Mouse (Mus musculus) G1E (cell line): ENCODE results near the gene H2-Eb2. TPM values are rescaled to one million over a fixed set of nuclear protein-coding genes. Genes with fewer than 3 reads are reported as not detected.

ENCODE experiments used
- ATAC-seq: 2 replicates; pipeline ENCODE4 v1.8.0; 2016; ENCODE audit warnings: mild to moderate bottlenecking; ENCODE audit not compliant: insufficient number of reproducible peaks, poor library complexity, low FRiP score, severe bottlenecking; ENCODE audit errors: extremely low read depth
- DNase-seq: peaks from one replicate; pipeline ENCODE4 v3.0.0; 2012; ENCODE audit warnings: low spot score
- H3K27me3 ChIP-seq: 2 replicates; pipeline ENCODE4 v1.6.1; 2012; ENCODE audit warnings: mild to moderate bottlenecking, low read length, inconsistent platforms; ENCODE audit not compliant: insufficient read depth
- H3K36me3 ChIP-seq: replicated peaks from 2 replicates; pipeline ENCODE3; 2012; ENCODE audit warnings: mild to moderate bottlenecking, inconsistent platforms
- H3K4me1 ChIP-seq: 2 replicates; pipeline ENCODE4 v1.6.1; 2012; ENCODE audit warnings: low read depth, low read length, inconsistent platforms, mixed read lengths; ENCODE audit not compliant: insufficient read depth
- H3K4me3 ChIP-seq: 2 replicates; pipeline ENCODE4 v1.5.1; 2012; ENCODE audit warnings: low read depth, mild to moderate bottlenecking, inconsistent platforms, low read length, moderate library complexity, mixed read lengths
- H3K9me3 ChIP-seq: replicated peaks from 2 replicates; pipeline ENCODE4 v1.6.1; 2012; ENCODE audit warnings: inconsistent platforms
- CTCF ChIP-seq: IDR thresholded peaks from 2 replicates; pipeline ENCODE4 v1.5.1; 2012; ENCODE audit warnings: low read depth, low read length, inconsistent platforms, mixed read lengths
- GATA1 ChIP-seq: IDR thresholded peaks from 2 replicates; pipeline ENCODE4 v1.6.1; 2012; ENCODE audit warnings: borderline replicate concordance, low read length, inconsistent platforms, mixed read lengths
- GATA2 ChIP-seq: IDR thresholded peaks from 2 replicates; pipeline ENCODE4 v1.6.1; 2012; ENCODE audit warnings: low read depth, low read length, inconsistent platforms, borderline replicate concordance
- POLR2AphosphoS5 ChIP-seq: IDR thresholded peaks from 2 replicates; pipeline ENCODE4 v1.6.1; 2012; ENCODE audit warnings: low read depth, low read length, inconsistent platforms; ENCODE audit not compliant: insufficient replicate concordance
- TAL1 ChIP-seq: conservative IDR thresholded peaks from 2 replicates; pipeline ENCODE4 v1.6.1; 2012; ENCODE audit warnings: low read depth, low read length, inconsistent platforms, mixed read lengths
- polyA plus RNA-seq: library from polyadenylated mRNA; stranded (reverse); fragments of >175 nt; gene quantifications from 2 replicates; pipeline ENCODE4 v1.2.3, GENCODE M21; 2012
- total RNA-seq, 2 experiments: library from RNA; stranded (forward) in 1 of 2; stranded (reverse) in 1 of 2; fragments of 200-1000 nt in 1 of 2; fragments of >200 nt in 1 of 2; fragmentation: Nextera tagmentation in 1 of 2; gene quantifications; 2 replicates each; pipeline ENCODE4 v1.2.3; 2014 to 2017

H2-Eb2 gene
- total and polyA plus RNA-seq, 3 experiments = 0.05 TPM; not detected in 2

DNA sequence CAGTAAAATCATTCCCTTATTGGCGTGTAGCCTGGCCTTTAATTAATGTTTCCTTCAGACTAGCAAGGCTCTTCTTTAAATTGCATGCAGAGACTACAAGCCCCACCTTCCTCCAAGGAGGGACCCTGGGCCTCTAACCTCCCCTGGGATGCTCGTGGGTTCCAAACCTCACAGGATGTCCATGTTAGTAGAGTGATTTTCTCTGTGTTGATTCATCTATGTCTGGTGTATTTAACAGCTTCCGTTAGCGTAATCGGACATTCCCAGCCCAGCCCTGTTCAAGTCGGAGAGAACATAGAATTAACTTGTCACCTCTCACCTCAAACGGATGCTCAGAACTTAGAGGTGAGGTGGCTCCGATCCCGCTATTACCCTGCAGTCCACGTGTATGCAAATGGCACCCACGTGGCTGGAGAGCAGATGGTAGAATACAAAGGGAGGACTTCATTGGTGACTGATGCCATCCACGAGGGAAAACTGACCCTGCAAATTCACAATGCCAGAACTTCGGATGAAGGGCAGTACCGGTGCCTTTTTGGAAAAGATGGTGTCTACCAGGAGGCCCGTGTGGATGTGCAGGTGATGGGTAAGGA is 37.6 kb downstream of the H2-Eb2 start:
- no peak for TF ChIP-seq TAL1
- TF ChIP-seq POLR2AphosphoS5 = no peak
- TF ChIP-seq GATA2 = no peak
- no peak for TF ChIP-seq GATA1
- TF ChIP-seq CTCF = no peak
- Histone ChIP-seq H3K36me3 (no peaks in the 10 kb centered on the region), H3K4me1 (no peaks in the 10 kb centered on the region), H3K27me3 (peaks cover 2% of the 10 kb centered on the region; the same call in 1 of the 2 replicates), H3K4me3 (no peak overlapping the region), H3K9me3 (no peaks in the 10 kb centered on the region)
- ATAC-seq (no peak), DNase-seq (no peak)

DNA sequence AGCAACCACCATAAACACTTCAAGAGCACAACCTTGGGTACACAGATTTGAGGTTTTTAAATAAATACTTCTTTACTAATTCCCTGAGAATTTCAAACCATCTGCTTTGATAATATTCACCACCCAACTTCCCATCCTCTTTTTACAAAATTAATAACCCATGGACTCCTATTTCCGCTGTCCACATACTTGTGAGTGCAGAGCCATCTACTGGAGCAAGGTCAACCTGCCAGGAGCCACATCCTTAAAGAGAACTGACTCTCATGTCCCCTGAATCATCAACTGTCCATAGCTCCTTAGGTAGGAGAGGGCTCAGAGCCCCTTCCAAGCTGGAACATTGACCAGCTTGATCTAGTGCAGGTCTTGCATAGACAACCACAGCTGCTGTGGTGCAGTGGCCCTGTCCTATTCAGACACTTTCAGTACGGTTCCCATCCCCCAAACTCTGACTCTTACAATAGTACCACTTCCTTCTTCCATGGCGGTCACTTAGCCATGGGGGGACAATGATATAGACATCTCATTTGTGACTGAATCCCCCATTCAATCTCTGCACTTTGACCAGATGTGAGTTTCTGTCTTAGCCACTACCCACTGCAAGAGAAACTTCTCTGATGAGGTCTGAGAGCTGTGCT is 38.3 kb downstream of the H2-Eb2 start:
- ATAC-seq (no peak), DNase-seq (no peak)
- Histone ChIP-seq H3K27me3 (peaks cover 6% of the 10 kb centered on the region; the same call in 1 of the 2 replicates), H3K36me3 (no peaks in the 10 kb centered on the region), H3K4me3 (no peak overlapping the region), H3K4me1 (no peaks in the 10 kb centered on the region), H3K9me3 (no peaks in the 10 kb centered on the region)
- no peak for TF ChIP-seq POLR2AphosphoS5
- TF ChIP-seq GATA2 = no peak

DNA sequence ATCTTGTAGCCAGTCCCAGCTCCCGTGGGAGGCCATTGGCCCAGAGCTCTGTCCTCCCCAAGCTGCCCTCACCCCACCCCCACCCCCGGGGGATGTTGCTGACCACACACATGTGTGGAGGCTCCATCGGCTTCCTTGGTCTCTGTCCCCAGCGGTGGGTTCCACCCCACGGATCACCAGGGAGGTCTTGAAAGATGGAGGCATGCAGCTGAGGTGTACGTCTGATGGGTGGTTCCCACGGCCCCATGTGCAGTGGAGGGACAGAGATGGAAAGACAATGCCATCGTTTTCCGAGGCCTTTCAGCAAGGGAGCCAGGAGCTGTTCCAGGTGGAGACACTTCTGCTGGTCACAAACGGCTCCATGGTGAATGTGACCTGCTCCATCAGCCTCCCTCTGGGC is 39.6 kb downstream of the H2-Eb2 start:
- TF ChIP-seq CTCF (no peak), TAL1 (no peak), GATA1 (no peak), POLR2AphosphoS5 (no peak), GATA2 (no peak)
- no peak for DNase-seq
- Histone ChIP-seq H3K4me3 (no peak overlapping the region), H3K27me3 (peaks cover 6% of the 10 kb centered on the region; the same call in 1 of the 2 replicates), H3K4me1 (no peaks in the 10 kb centered on the region), H3K9me3 (no peaks in the 10 kb centered on the region), H3K36me3 (no peaks in the 10 kb centered on the region)
- no peak for ATAC-seq

DNA sequence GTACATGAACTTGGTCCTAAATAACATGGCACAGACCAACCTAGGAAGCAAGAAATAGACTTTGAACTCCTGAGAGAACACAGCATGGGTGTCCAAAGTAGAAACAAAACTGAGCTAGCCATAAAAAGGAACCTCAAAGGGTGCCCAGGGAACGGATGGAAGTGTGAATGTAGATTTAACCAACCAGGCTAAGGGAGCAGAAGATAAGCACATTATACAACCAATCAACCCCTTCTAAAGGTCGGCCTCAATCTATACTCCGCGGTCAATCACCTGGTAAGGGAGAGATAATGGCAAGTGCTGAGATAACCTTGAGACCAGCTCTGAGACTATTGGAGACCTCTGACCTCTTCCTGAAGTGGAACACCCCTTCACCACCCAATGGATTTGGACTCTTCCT is 45.1 kb downstream of the H2-Eb2 start:
- no peak overlapping the region for H3K4me3 ChIP-seq
- no peaks in the 10 kb centered on the region for H3K36me3 ChIP-seq
- H3K9me3 ChIP-seq = no peaks in the 10 kb centered on the region
- no peak for TF ChIP-seq GATA2
- 0 out of 2 replicates have a peak, but pooled peaks cover 4% of the 10 kb centered on the region for H3K27me3 ChIP-seq
- H3K4me1 ChIP-seq = no peaks in the 10 kb centered on the region
- no peak for ATAC-seq
- no peak for DNase-seq

DNA sequence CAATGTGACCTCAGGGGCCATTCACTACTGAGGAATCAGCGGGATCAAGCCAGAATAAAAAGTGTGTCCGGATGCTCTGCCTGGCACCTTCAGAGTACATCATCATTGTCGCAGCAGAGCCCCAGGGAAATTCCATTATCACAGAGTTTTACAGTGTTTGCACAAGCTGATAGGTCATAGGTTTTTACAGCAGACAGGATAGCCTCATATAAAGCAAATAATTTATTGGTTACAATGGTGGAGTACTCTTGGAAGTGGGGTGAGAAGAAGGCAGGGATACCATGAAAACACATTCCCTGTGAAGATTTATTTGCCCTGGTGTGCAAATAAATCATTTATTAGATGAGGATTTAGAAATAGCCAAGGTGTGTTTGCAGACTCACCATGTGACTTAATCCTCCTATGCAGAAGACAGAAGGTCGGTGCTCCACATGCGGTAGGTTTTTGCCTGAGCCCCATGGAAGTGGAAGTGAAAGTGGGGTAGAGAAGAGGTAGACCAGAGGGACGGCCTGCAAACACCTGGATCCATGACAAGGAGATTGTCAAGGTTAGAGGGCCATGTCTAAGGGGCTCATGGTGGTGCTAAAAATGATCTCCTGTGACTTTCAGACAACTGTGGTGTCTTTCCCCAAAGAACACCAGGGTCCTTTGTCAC is 47.7 kb downstream of the H2-Eb2 start:
- TF ChIP-seq CTCF (no peak), GATA1 (no peak), GATA2 (no peak), POLR2AphosphoS5 (no peak), TAL1 (no peak)
- ATAC-seq = no peak

DNA sequence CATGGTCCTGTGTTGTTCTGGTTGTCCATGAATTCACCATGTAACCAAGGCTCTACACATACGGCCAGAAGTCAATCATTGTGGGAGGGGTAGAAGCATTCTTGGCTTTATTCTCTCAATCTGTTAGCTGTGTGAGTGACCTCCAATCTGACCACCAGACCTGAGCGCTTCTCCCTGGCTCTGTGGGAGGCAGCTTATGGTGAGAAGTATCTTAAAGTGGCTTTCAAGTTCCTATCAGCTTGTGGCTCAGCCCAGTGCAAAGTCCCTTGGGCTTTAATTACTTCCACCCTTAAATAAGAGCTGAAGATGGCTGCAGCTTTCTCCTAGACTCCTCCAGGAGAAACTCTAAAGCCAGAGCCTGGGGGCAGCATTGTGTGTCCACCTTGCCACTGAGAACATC is 51.4 kb downstream of the H2-Eb2 start, which contains the start of gene Btnl1:
Gene Btnl1 (plus strand): TSS at position 286 of the 400 bp plus-strand sequence.
- DNase-seq (no peak), ATAC-seq (no peak)
- H3K4me3 ChIP-seq = no peak within 1 kb of the TSS
- no peaks in the 10 kb centered on the region for H3K4me1 ChIP-seq
- peaks cover 3% of the 10 kb centered on the region; the same call in 1 of the 2 replicates for H3K9me3 ChIP-seq
- peaks cover 3% of the 10 kb centered on the region; the same call in 1 of the 2 replicates for H3K27me3 ChIP-seq
- no peaks in the 10 kb centered on the region for H3K36me3 ChIP-seq
- TF ChIP-seq TAL1 = no peak
- no peak for TF ChIP-seq GATA1

More for the DNA sequence above, 47.7 kb downstream of the H2-Eb2 start:
- no peaks in the 10 kb centered on the region for H3K9me3 ChIP-seq
- H3K4me3 ChIP-seq = no peak overlapping the region
- H3K27me3 ChIP-seq = 0 out of 2 replicates have a peak, but pooled peaks cover 4% of the 10 kb centered on the region
- H3K36me3 ChIP-seq = no peaks in the 10 kb centered on the region
- H3K4me1 ChIP-seq = no peaks in the 10 kb centered on the region
- DNase-seq = no peak
